Mouse (Mus musculus): Measurements from ENCODE around the gene Gnb3. TPM values are rescaled to one million over a fixed set of nuclear protein-coding genes. Genes with fewer than 3 reads are reported as not detected.

Gene Gnb3
- total RNA-seq (2021) = under 1 TPM; 0.57 to 0.71 TPM
- long read RNA-seq, experiment 1, partial matches to known transcripts = 0 of 1 reads
- long read RNA-seq, experiment 1, other reads (novel, unspliced or antisense) = 0 of 1 reads
- long read RNA-seq, experiment 2, partial matches to known transcripts = 0 of 2 reads
- long read RNA-seq, experiment 2, other reads (novel, unspliced or antisense) = 0 of 2 reads

GRCm38 (mm10) chr6:124840241-124841167 lies at the start of gene Gnb3:
Gnb3 (minus strand) TSS chr6:124840275.
- DNase-seq (ENCODE audit: low spot score) = no peak

- DNase-seq (ENCODE audit: low spot score) = no peak
Observed at GRCm38 (mm10) chr6:124888555-124889125, 48.6 kb upstream of the Gnb3 start.

- no peak for DNase-seq (ENCODE audit: low spot score)
Observed at GRCm38 (mm10) chr6:124887986-124888385, 47.9 kb upstream of the Gnb3 start, which contains the start of gene Cd4. Cd4 (minus strand) TSS chr6:124888221.

- no peak for DNase-seq (ENCODE audit: low spot score)
Observed at GRCm38 (mm10) chr6:124885956-124886381, 45.9 kb upstream of the Gnb3 start.

GRCm38 (mm10) chr6:124884714-124885500 lies 44.8 kb upstream of the Gnb3 start:
- DNase-seq (ENCODE audit: low spot score) = no peak

- no peak for DNase-seq (ENCODE audit: low spot score)
Observed at GRCm38 (mm10) chr6:124883351-124883750, 43.3 kb upstream of the Gnb3 start.

GRCm38 (mm10) chr6:124881821-124882220 lies 41.7 kb upstream of the Gnb3 start:
- DNase-seq (ENCODE audit: low spot score) = no peak

GRCm38 (mm10) chr6:124879390-124879789 lies 39.3 kb upstream of the Gnb3 start:
- no peak for DNase-seq (ENCODE audit: low spot score)

GRCm38 (mm10) chr6:124874348-124874747 lies 34.3 kb upstream of the Gnb3 start:
- no peak for DNase-seq (ENCODE audit: low spot score)

GRCm38 (mm10) chr6:124866560-124866959 lies 26.5 kb upstream of the Gnb3 start:
- no peak for DNase-seq (ENCODE audit: low spot score)

GRCm38 (mm10) chr6:124865766-124866362 lies 25.8 kb upstream of the Gnb3 start:
- DNase-seq (ENCODE audit: low spot score) = no peak

GRCm38 (mm10) chr6:124863658-124864298 lies 23.7 kb upstream of the Gnb3 start, which contains the start of gene Gpr162:
Gpr162 (minus strand) TSS chr6:124863983.
- DNase-seq (ENCODE audit: low spot score) = no peak

- DNase-seq (ENCODE audit: low spot score) = no peak
Observed at GRCm38 (mm10) chr6:124863125-124863657, 23.1 kb upstream of the Gnb3 start.

- DNase-seq (ENCODE audit: low spot score) = no peak
Observed at GRCm38 (mm10) chr6:124862406-124863124, 22.5 kb upstream of the Gnb3 start.

GRCm38 (mm10) chr6:124861802-124862201 lies 21.7 kb upstream of the Gnb3 start:
- DNase-seq (ENCODE audit: low spot score) = no peak

GRCm38 (mm10) chr6:124861266-124861665 lies 21.2 kb upstream of the Gnb3 start:
- no peak for DNase-seq (ENCODE audit: low spot score)

GRCm38 (mm10) chr6:124860511-124860910 lies 20.4 kb upstream of the Gnb3 start:
- DNase-seq (ENCODE audit: low spot score) = no peak

- peak; percentile 87 for DNase-seq (ENCODE audit: low spot score)
Observed at GRCm38 (mm10) chr6:124859725-124860124, 19.6 kb upstream of the Gnb3 start.

- DNase-seq (ENCODE audit: low spot score) = no peak
Observed at GRCm38 (mm10) chr6:124858561-124859318, 18.7 kb upstream of the Gnb3 start.
